Mouse (Mus musculus) left cerebral cortex, adult 6 months (tissue): ENCODE measurements around the gene Mrgprb8. TPM values are rescaled to one million over a fixed set of nuclear protein-coding genes. Genes with fewer than 3 reads are reported as not detected.

Experiments used
- long read RNA-seq, 2 experiments: library from polyadenylated mRNA; unstranded; transcript quantifications; one replicate each; pipeline ENCODE4 v2.0.0; 2019 to 2020
- polyA plus RNA-seq: library from polyadenylated mRNA; unstranded; fragments of <200 nt; fragmentation: Nextera tagmentation; gene quantifications from 2 replicates; pipeline ENCODE4 v1.2.3, GENCODE M21; 2021

Mrgprb8 gene
- polyA plus RNA-seq, result not detected in 2 replicates
- long read RNA-seq, experiment 1, result 0 reads
- long read RNA-seq, experiment 2, result 0 reads

DNA sequence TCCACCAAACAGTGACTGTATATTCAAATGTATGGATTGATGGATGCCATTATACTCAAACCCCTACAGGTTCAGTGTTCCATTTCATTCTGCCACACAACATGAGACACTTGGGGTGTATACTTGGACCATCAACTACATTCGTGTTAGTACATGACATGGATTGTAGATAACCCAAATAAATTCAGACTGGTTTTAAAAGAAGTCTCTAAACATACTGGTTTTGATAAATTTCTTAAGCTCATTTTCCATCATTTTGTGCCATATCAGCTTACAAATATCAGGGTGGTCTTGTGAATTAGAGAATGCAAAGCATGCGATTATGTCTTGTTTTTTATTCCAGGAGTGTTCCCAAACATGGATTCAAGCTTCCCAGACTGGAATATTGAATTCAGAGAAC is at the start of gene Mrgprb8:
Mrgprb8 (plus strand) TSS at position 301 of the 400 bp plus-strand sequence.

Other genes with a start within 250 kb of the Mrgprb8 start
- gene Mrgprb5, start 219.5 kb upstream of the Mrgprb8 start, polyA plus RNA-seq, result not detected in 2 replicates
- not detected in 2 replicates for gene Mrgprb4, start 189.2 kb upstream of the Mrgprb8 start, polyA plus RNA-seq
- gene Mrgprb1, start 67.8 kb downstream of the Mrgprb8 start, polyA plus RNA-seq, result not detected in 2 replicates
- gene Mrgprx2, start 110.8 kb downstream of the Mrgprb8 start, polyA plus RNA-seq, result not detected in 2 replicates
- gene Mrgprb2, start 169.6 kb downstream of the Mrgprb8 start, polyA plus RNA-seq, result not detected in 2 replicates